Mouse (Mus musculus): ENCODE measurements around the gene Pald1. TPM values are rescaled to one million over a fixed set of nuclear protein-coding genes. Genes with fewer than 3 reads are reported as not detected.

Gene Pald1
- polyA plus RNA-seq, 1 experiment from 2014 or later, result 3.7 TPM

DNA sequence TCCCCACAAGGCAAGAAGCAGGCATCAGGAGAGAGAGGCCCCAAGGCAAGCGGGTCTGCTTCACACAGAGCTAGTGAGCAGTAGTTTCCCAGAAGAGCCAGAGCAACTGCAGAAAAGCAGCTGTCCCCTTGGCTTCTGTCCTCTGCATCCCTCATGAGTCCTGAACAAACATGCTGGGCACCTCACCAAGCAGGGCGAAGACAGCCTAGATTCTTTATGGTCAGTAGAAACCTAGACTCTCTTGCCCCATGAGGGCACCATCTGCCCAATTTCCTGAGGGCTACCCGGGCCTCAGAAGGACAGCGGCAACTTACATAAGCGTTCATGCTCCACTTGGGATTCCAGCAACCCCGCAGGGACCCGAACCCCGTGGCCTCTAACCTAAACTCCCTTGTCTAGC is 20.3 kb downstream of the Pald1 start:
- no peak overlapping the region for H3K27ac ChIP-seq (ENCODE audit: low read depth)
- 71% methylated on average over 8 of the region's 8 CpGs for WGBS (ENCODE audit: insufficient replicate concordance)
- H3K9ac ChIP-seq (replicated peaks), result no peak overlapping the region
- H3K4me1 ChIP-seq (ENCODE audit: insufficient read depth), result no peaks in the 10 kb centered on the region; the same call in 1 of the 2 replicates
- no peaks in the 10 kb centered on the region for H3K9me3 ChIP-seq (ENCODE audit: low read length)
- H3K27me3 ChIP-seq (ENCODE audit: insufficient read depth, low read length), result no peaks in the 10 kb centered on the region
- TF ChIP-seq CTCF (IDR thresholded peaks at IDR 0.05; ENCODE audit: low read depth), result no peak
- no peak for TF ChIP-seq EP300 (IDR thresholded peaks at IDR 0.05; ENCODE audit: low read depth)
- H3K4me3 ChIP-seq (ENCODE audit: low read depth, low read length), result no peak overlapping the region
- H3K4me2 ChIP-seq (ENCODE audit: low read depth, low read length), result no peak overlapping the region
- H3K36me3 ChIP-seq (replicated peaks; ENCODE audit: insufficient read depth, low read length), result no peaks in the 10 kb centered on the region
- ATAC-seq (no peak), DNase-seq (no peak)

DNA sequence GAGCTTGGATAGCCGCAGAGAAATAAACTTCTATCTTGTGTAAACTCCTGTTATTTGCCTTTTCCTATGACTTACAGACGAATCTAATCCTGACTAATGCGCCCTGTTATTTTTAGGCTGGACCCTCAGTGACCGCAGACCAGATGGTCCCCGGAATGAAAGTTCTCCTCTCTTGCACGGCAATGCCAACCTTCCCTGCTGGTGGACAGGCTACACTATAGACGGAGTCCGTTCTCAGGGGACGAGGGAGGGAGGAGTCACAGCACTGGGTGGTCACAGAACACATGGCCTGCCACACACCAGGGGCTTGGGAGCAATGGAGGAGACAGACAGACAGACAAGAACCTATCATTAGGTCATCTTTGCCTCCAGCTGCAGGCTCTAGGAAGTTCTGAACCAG is 20.8 kb downstream of the Pald1 start:
- H3K27ac ChIP-seq (ENCODE audit: low read depth), result no peak overlapping the region
- H3K4me1 ChIP-seq (ENCODE audit: insufficient read depth), result no peaks in the 10 kb centered on the region; the same call in 1 of the 2 replicates
- WGBS (ENCODE audit: insufficient replicate concordance), result 77% methylated on average over 9 of the region's 9 CpGs

GRCm38 (mm10) chr10:61360667-61361066 is 22.7 kb downstream of the Pald1 start:
- TF ChIP-seq EP300 (IDR thresholded peaks at IDR 0.05; ENCODE audit: low read depth) (no peak), CTCF (IDR thresholded peaks at IDR 0.05; ENCODE audit: low read depth) (no peak)
- H3K4me2 ChIP-seq (ENCODE audit: low read depth, low read length), result no peak overlapping the region
- H3K27me3 ChIP-seq (ENCODE audit: insufficient read depth, low read length), result no peaks in the 10 kb centered on the region
- H3K4me1 ChIP-seq (ENCODE audit: insufficient read depth), result no peaks in the 10 kb centered on the region
- DNase-seq (no peak), ATAC-seq (no peak)
- no peak overlapping the region for H3K9ac ChIP-seq (replicated peaks)
- H3K4me3 ChIP-seq (ENCODE audit: low read depth, low read length), result no peak overlapping the region
- H3K27ac ChIP-seq (ENCODE audit: low read depth), result no peak overlapping the region
- H3K9me3 ChIP-seq (ENCODE audit: low read length), result no peaks in the 10 kb centered on the region
- H3K36me3 ChIP-seq (replicated peaks; ENCODE audit: insufficient read depth, low read length), result no peaks in the 10 kb centered on the region
- WGBS (ENCODE audit: insufficient replicate concordance), result 87% methylated on average over 8 of the region's 8 CpGs

More for the DNA sequence above, 20.8 kb downstream of the Pald1 start:
- TF ChIP-seq CTCF (IDR thresholded peaks at IDR 0.05; ENCODE audit: low read depth), result no peak
- Histone ChIP-seq H3K36me3 (replicated peaks; ENCODE audit: insufficient read depth, low read length) (no peaks in the 10 kb centered on the region), H3K4me2 (ENCODE audit: low read depth, low read length) (no peak overlapping the region), H3K27me3 (ENCODE audit: insufficient read depth, low read length) (no peaks in the 10 kb centered on the region), H3K9ac (replicated peaks) (no peak overlapping the region), H3K4me3 (ENCODE audit: low read depth, low read length) (no peak overlapping the region), H3K9me3 (ENCODE audit: low read length) (no peaks in the 10 kb centered on the region)
- DNase-seq (no peak), ATAC-seq (no peak)

DNA sequence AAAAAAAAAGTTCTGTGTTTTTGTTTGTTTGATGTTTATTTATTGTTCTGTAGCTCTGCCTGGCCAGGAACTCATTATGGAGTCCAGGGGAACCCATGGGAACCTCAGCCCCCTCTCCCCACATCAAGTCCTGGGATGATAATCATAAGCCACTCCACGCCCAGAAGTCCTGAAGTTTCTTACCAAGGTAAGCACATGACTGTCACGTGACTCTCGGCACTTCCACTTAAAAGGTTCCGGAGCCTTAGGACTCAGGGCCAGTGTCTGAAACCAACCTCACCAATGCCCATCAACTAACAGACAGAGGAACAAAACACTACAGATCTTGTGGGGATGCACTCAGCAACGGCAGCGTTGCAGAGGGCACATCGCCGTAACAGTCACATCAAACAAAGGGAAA is 23.9 kb downstream of the Pald1 start:
- WGBS (ENCODE audit: insufficient replicate concordance), result 79% methylated on average over 8 of the region's 8 CpGs
- no peaks in the 10 kb centered on the region for H3K9me3 ChIP-seq (ENCODE audit: low read length)
- DNase-seq (no peak), ATAC-seq (no peak)
- TF ChIP-seq CTCF (IDR thresholded peaks at IDR 0.05; ENCODE audit: low read depth) (no peak), EP300 (IDR thresholded peaks at IDR 0.05; ENCODE audit: low read depth) (no peak)
- no peak overlapping the region for H3K4me3 ChIP-seq (ENCODE audit: low read depth, low read length)
- H3K27me3 ChIP-seq (ENCODE audit: insufficient read depth, low read length), result no peaks in the 10 kb centered on the region
- no peaks in the 10 kb centered on the region for H3K4me1 ChIP-seq (ENCODE audit: insufficient read depth)
- H3K36me3 ChIP-seq (replicated peaks; ENCODE audit: insufficient read depth, low read length), result no peaks in the 10 kb centered on the region
- no peak overlapping the region for H3K9ac ChIP-seq (replicated peaks)
- H3K4me2 ChIP-seq (ENCODE audit: low read depth, low read length), result no peak overlapping the region
- H3K27ac ChIP-seq (ENCODE audit: low read depth), result no peak overlapping the region

DNA sequence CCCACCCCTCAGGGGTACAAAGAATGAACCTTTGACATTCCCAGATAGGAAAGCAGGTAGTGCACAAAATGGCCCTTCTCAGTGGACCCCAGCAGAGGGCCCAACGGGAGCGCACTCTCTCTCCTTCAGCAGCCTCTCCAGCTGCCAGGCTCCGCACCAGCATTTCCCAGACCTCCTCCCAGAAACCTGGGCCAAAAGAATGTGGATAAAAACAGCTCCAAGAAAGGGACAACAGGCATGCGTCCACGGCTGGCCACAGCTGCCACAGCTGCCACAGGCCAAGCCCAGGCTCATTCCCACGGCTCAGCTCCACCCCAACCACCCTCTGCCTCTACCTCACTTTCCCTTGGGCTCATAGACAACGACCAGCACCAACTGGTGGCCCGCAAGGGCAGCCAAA is 25.7 kb downstream of the Pald1 start:
- no peak for DNase-seq
- no peak overlapping the region for H3K9ac ChIP-seq (replicated peaks)

GRCm38 (mm10) chr10:61356568-61356967 is 26.8 kb downstream of the Pald1 start:
- H3K36me3 ChIP-seq (replicated peaks; ENCODE audit: insufficient read depth, low read length), result no peaks in the 10 kb centered on the region
- no peaks in the 10 kb centered on the region for H3K27me3 ChIP-seq (ENCODE audit: insufficient read depth, low read length)
- no peak overlapping the region for H3K4me2 ChIP-seq (ENCODE audit: low read depth, low read length)
- TF ChIP-seq CTCF (IDR thresholded peaks at IDR 0.05; ENCODE audit: low read depth) (no peak), EP300 (IDR thresholded peaks at IDR 0.05; ENCODE audit: low read depth) (no peak)
- DNase-seq (no peak), ATAC-seq (no peak)
- WGBS (ENCODE audit: insufficient replicate concordance), result 79% methylated on average over 8 of the region's 8 CpGs
- no peak overlapping the region for H3K9ac ChIP-seq (replicated peaks)
- no peaks in the 10 kb centered on the region for H3K9me3 ChIP-seq (ENCODE audit: low read length)
- no peak overlapping the region for H3K27ac ChIP-seq (ENCODE audit: low read depth)
- H3K4me1 ChIP-seq (ENCODE audit: insufficient read depth), result no peaks in the 10 kb centered on the region
- H3K4me3 ChIP-seq (ENCODE audit: low read depth, low read length), result no peak overlapping the region

More for the DNA sequence above, 25.7 kb downstream of the Pald1 start:
- Histone ChIP-seq H3K4me3 (ENCODE audit: low read depth, low read length) (no peak overlapping the region), H3K27ac (ENCODE audit: low read depth) (no peak overlapping the region), H3K9me3 (ENCODE audit: low read length) (no peaks in the 10 kb centered on the region), H3K36me3 (replicated peaks; ENCODE audit: insufficient read depth, low read length) (no peaks in the 10 kb centered on the region), H3K4me2 (ENCODE audit: low read depth, low read length) (no peak overlapping the region), H3K4me1 (ENCODE audit: insufficient read depth) (no peaks in the 10 kb centered on the region), H3K27me3 (ENCODE audit: insufficient read depth, low read length) (no peaks in the 10 kb centered on the region)
- TF ChIP-seq CTCF (IDR thresholded peaks at IDR 0.05; ENCODE audit: low read depth) (no peak), EP300 (IDR thresholded peaks at IDR 0.05; ENCODE audit: low read depth) (no peak)
- ATAC-seq, result no peak
- WGBS (ENCODE audit: insufficient replicate concordance), result 65% methylated on average over 8 of the region's 8 CpGs

- ATAC-seq, result no peak
- WGBS (ENCODE audit: insufficient replicate concordance), result 93% methylated on average over 5 of the region's 5 CpGs
- no peak for DNase-seq
Observed at GRCm38 (mm10) chr10:61356095-61356494, 27.2 kb downstream of the Pald1 start.

More at GRCm38 (mm10) chr10:61356095-61356494, 27.2 kb downstream of the Pald1 start:
- H3K36me3 ChIP-seq (replicated peaks; ENCODE audit: insufficient read depth, low read length), result peaks cover 2% of the 10 kb centered on the region; the same call in 1 of the 2 replicates
- H3K27ac ChIP-seq (ENCODE audit: low read depth), result no peak overlapping the region
- H3K9me3 ChIP-seq (ENCODE audit: low read length), result no peaks in the 10 kb centered on the region
- TF ChIP-seq CTCF (IDR thresholded peaks at IDR 0.05; ENCODE audit: low read depth), result peak; percentile 51
- no peak for TF ChIP-seq EP300 (IDR thresholded peaks at IDR 0.05; ENCODE audit: low read depth)
- no peaks in the 10 kb centered on the region for H3K27me3 ChIP-seq (ENCODE audit: insufficient read depth, low read length)
- H3K4me3 ChIP-seq (ENCODE audit: low read depth, low read length), result no peak overlapping the region
- H3K4me1 ChIP-seq (ENCODE audit: insufficient read depth), result no peaks in the 10 kb centered on the region
- no peak overlapping the region for H3K4me2 ChIP-seq (ENCODE audit: low read depth, low read length)
- H3K9ac ChIP-seq (replicated peaks), result no peak overlapping the region
